Mouse (Mus musculus) liver, embryonic 14.5 days (tissue): ENCODE measurements at regions not wholly inside any gene's neighbourhood (a gene's known extent, or its start where the extent isn't known, plus 50 kb on each side); places are given as distances from the start of the nearest gene placed in this dataset.

ENCODE experiments used
- CTCF ChIP-seq: IDR thresholded peaks from 2 replicates; pipeline ENCODE4 v1.5.1; 2016; ENCODE audit warnings: antibody characterized with exemption, low read depth, control low read depth
- EP300 ChIP-seq: IDR thresholded peaks from 2 replicates; pipeline ENCODE4 v1.6.1; 2016; ENCODE audit warnings: antibody characterized with exemption, low read depth

DNA sequence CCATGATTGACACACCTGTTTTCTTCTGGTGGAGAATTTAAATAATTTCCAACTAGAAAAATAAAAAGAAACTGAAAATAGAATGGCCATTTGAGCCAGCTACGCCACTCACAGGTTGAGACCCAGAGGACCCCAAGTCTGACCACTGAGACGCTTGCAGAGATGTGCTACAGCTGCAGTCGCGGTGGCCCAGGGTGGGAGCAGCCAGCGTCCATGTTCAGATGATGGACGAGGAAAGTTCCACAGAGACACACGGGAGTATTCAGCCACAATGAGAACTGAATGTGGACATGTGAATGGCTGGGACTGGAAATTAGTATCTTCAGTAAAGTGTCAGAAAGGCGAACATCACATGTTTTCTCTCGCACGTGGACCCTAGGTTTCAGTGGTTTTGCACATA, 155.1 kb upstream of the Stt3b start:
- TF ChIP-seq EP300 (no peak), CTCF (no peak)
